Mouse (Mus musculus): ENCODE measurements around the gene Bard1.

Gene Bard1

DNA sequence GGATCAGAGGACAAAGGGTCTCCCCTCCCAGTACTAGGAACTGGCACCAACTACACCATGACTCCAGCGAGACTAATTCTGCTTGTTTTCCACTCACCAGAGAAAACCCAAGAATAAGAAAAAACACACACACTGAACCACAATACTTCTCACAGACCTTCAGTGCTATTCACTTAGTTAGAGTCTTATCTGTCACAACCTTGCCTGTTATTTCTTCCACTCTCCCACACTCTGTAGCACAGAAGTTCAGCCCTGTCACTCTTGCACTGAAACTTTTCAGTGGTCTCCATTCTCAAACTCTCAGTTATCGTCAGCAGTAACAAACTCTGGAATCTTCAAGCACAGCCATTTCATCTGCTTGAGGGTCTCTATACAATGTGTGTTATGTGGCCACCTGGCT is 50.2 kb downstream of the Bard1 start:
- no peak for DNase-seq (ENCODE audit: inconsistent age in 2 of 2, low spot score in 1 of 2)

DNA sequence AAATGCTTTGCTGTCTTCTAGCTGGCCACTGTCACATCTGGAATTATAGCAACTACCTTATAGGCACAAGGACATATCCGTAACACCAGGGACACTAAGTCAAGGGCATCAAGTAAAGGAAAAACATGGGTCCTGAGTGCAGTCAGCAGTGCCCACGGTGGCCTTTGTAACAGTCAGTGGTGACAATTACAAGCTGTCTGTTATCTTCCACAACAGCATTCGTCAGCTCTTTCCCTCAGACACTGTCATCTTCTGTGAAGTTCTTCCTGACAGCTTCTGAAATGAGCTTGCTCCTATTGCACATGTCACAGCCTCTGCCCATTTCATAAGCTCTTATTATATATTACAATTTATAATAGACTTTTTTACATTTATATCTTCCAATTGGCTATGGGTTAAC is 50.7 kb downstream of the Bard1 start:
- DNase-seq (ENCODE audit: inconsistent age in 2 of 2, low spot score in 1 of 2), result no peak

DNA sequence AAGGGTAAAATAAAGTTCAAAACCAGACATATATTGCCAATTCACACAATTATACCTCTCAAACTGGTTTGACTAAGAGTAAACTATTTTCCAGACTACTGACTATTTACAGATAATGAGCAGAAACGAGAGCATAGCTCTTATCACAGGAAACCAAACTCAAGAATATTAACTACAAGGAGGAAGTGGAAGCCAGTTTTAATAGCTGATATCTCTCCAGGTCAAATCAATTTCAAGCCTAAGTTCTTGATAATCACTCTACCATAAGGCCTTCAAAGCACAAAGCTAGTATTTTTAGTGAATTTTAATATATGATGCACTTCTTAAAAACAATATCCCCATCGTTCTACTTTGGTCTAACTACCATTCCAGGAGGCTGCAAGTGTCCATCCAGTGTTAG is 57.8 kb downstream of the Bard1 start:
- no peak for DNase-seq (ENCODE audit: inconsistent age in 2 of 2, low spot score in 1 of 2)

DNA sequence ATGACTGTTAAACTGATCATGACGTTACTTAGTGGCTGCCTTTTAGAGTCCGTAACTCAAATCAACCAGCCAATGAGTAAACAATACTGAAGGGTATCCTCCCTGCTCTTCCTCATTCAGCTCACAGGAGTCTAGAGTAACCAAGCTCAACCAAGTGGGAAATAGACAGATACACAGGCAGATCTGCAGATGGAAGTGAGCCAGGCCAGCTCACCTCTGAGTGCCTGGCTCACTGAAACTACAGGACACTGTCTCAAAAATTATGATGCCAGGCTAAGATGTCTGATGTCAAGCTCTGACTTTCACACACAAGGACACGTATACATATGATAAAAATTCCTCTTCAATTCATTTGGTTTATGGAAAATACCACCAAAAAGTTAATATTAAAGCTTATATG is 59.0 kb downstream of the Bard1 start:
- no peak for DNase-seq (ENCODE audit: inconsistent age in 2 of 2, low spot score in 1 of 2)

GRCm38 (mm10) chr1:71036999-71037398 is 65.9 kb downstream of the Bard1 start:
- DNase-seq (ENCODE audit: inconsistent age in 2 of 2, low spot score in 1 of 2), result no peak

DNA sequence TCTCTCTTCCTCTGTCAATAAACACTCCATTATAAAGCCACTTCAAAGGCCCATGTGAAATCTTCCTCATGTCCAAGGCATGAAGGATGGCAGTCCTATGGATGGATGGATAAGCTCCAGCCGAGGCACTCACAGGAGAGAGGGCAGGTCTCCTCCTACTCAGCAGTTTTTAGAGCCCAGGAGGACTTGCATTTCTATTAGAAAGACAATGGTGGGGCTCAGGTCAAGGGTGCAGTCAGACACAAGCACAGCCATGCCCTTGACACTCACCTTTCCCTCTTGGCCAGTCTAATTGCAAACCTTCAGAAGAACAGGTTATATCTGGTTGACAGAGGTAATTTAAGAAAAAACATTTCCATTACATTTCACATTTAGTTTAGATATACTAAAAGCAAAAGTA is 67.4 kb downstream of the Bard1 start:
- no peak for DNase-seq (ENCODE audit: inconsistent age in 2 of 2, low spot score in 1 of 2)

DNA sequence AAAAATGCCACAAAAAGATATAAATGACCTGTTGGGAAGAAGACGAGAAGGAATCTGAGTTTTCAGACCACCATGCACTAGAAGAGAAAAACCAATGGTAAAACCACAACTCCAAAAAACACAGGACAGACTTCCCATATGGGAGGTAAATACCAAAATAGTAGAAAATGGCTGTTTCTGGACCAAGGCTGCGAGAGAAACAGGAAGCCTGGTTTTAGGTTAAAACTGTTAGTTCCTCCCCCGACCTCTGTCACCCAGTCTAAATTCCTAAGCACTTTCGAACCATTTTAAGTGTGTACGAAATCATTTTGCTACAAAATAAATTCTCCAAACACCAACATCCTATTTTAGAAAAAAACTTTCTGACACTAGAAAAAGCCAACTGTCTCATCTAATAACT is 80.2 kb downstream of the Bard1 start:
- no peak for DNase-seq (ENCODE audit: inconsistent age in 2 of 2, low spot score in 1 of 2)

DNA sequence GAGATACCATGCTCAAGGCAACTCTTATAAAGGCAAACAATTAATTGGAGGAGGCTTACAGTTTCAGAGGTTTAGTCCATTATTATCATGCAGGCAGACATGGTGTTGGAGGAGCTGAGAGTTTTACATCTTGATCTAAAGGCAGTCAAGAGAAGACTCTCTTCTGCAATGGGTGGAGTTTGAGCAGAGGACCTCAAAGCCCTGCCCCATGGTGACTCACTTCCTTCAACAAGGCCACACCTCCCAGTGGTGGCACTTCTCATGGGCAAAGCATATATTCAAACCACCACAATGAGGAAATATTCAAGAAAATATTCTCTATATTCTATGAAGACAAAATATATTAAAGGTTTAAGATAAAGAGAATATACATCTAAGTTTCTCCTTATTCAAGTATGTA is 88.6 kb downstream of the Bard1 start:
- DNase-seq (ENCODE audit: inconsistent age in 2 of 2, low spot score in 1 of 2), result no peak

DNA sequence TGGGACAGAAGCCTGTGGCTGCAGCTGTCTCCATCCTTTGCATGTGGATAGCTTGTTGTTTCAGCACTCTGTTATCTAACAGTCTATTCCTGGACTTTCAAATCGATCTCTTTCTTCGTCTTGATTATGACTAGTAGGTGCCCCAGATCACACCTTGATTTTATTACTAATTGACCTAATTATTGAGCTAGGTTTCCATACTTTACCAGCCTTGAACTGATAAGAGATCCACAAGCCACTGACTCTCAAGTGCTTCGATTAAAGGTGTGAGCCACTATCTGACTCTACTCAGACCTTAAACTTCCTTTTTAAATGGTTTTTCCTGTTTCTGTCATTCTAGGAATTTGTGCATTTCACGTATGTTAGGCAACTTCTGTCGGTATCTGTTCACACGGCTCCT is 96.9 kb downstream of the Bard1 start:
- no peak for DNase-seq (ENCODE audit: inconsistent age in 2 of 2, low spot score in 1 of 2)

DNA sequence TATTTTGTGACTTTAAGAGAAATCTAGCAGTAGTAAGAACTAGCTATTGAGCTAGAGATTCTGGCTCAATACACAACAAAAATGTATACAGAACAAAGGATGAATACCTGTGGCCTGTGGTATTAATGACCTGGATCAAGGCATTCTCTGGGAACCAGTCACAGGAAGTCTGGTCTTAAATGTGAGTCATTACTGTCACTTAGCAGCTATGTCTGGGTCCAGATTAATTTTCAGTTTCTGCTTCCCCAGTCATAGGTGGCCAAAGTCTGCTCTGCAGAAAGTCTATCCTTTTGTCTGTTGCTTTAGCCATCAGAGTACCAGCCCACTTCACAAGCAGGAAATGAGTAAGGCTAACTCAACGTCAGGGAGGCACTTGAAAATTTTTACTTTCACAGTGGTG is 98.8 kb downstream of the Bard1 start:
- no peak for DNase-seq (ENCODE audit: inconsistent age in 2 of 2, low spot score in 1 of 2)

- DNase-seq (ENCODE audit: inconsistent age in 2 of 2, low spot score in 1 of 2), result no peak
Observed at GRCm38 (mm10) chr1:71003741-71004140, 99.2 kb downstream of the Bard1 start.

- no peak for DNase-seq (ENCODE audit: inconsistent age in 2 of 2, low spot score in 1 of 2)
Observed at GRCm38 (mm10) chr1:70997377-70997993, 105.5 kb downstream of the Bard1 start.

DNA sequence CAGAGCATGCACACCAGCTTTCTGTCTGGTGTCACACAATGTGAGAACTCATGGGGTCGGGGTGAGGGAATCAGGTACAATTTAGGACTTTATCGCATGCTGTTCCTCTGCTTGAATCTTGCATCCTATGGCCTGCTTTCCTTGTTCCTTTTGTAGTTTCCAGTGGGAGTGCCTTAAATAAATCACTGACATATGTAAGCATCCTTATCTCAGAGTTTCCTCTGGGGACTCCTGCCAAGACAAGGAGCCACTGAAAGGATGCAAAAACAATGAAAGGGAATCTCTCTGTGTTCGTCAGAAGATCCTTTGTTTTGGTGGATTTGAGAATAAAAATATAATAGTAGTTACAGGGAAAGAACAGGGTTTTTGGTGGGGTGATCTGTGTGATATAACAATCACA is 106.2 kb downstream of the Bard1 start:
- DNase-seq (ENCODE audit: inconsistent age in 2 of 2, low spot score in 1 of 2), result no peak
